Mouse (Mus musculus): ENCODE measurements around the gene Rpl39. TPM values are rescaled to one million over a fixed set of nuclear protein-coding genes. Genes with fewer than 3 reads are reported as not detected.

Rpl39 gene
- polyA plus RNA-seq (2012): 162 and 176 TPM in 2 replicates

DNA sequence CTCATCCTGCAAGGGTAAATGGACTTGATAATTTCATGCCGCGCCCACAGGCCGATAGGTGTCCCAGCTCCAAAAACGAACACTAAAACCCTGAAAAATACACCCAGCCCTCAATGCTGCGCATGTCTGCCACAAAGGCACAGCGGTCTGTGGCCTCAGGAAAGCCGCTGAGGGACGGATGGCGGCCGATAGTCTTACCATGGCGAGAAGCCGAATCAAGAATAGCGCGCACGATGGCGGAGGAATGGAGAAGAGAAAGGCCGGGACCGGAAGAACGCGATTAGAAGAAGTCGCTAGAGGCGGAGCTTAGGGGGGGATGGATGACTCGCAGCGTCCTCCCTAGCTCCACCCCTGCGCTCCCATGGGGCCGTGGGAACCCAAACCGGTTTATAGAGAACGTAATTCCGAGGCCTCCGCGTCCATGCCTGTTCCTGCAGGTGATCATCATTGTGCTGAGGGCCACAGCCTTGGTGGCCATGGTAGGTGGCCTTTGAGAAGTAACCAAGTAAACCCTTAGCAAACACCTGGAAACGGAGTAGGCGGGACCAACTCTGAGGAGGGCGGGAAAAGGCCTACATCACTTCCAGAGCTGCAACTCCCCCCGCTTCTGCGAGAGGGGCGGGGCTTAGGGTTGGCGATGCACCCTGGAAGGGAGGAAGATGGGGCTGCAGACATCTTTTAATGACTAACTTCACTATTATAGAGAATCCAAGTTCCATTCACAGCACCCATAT, at the start of gene Rpl39:
TSS of gene Rpl39 (minus strand) at position 476 of the 734 bp plus-strand sequence.
- no peak for TF ChIP-seq GATA1 (IDR thresholded peaks at IDR 0.05; ENCODE audit: low read length)

DNA sequence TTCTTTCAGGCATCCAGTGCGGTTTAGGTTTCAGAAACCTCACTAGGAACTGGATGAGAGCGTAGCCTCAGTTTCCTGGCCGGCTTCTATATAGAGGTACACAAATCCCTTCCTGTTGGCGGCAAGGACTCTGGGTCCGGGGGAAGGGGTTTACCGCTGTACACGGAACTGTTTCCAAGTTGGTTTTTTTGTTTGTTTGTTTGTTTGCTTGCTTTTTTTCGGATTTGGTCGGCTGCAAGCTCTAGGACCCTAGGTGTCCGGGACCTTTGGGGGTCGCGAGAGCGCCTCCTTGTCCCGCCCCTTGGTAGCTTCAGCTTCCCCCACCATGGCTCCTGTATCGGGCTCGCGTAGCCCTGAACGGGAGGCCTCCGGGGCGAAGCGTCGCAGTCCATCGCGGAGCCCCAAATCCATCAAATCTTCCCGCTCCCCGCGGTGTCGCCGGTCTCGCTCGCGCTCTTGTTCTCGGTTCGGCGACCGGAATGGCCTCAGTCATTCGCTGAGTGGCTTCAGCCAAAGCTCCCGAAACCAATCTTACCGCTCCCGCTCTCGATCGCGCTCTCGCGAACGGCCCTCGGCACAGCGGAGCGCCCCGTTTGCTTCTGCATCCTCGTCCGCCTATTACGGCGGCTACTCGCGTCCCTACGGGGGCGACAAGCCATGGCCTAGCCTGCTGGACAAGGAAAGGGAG, 41.6 kb upstream of the Rpl39 start, which contains the start of gene Nkap:
TSS of gene Nkap (plus strand) at position 125 of the 688 bp plus-strand sequence.
- no peak for TF ChIP-seq GATA1 (IDR thresholded peaks at IDR 0.05; ENCODE audit: low read length)

DNA sequence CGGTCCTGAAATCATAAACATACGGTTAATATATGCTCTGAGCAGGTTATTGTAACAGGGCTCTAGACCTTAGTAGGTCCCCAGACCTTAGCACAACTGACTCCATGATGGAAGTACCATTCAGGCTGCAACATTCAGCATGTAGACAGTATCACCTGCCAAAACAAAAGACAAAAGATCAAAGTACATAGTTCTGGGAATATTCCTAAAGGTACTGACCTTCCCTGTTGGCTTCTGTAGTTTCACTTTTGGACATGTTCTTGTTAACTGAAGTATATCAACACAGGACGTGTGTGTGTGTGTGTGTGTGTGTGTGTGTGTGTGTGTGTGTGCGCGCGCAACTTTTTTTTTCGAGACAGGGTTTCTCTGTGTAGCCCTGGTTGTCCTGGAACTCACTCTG, 40.3 kb upstream of the Rpl39 start:
- no peak for TF ChIP-seq GATA1 (IDR thresholded peaks at IDR 0.05; ENCODE audit: low read length)

DNA sequence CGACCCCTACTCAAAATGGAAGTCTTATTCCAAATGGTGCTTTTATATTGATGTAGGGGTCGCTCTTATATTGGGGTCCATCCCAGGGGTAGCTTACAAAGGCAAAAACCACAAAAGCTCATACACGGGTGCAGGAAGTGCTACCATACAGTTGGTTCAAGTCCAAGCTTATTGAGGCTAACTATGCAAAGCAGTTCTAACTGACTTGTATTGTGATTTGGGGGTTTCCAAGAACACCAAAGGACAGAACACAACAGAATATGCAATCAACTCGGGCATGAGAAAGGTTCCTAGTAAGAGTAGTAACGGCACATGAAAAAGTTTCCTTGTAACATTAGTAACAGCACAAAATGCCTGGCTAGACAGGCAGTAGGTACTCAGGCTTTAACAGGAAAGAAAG, 35.0 kb upstream of the Rpl39 start:
- TF ChIP-seq GATA1 (IDR thresholded peaks at IDR 0.05; ENCODE audit: low read length): no peak

DNA sequence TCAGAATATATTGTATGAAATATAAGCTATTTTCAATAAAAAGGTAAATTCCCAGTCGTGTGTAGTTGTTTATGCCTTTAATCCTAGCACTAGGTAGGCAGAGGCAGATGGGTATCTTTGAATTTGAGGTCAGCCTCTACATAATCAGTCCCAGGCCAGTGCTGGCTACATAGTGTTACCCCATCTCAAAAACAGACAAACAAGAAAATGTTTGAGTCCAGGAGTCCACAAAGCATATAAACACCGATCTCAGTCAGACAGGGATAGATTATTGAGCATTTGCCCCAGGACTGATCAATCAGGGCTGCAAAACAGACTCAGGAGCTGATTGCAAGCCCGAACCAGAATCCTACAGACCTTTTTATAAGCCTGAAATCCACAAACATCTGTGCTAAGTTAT, 34.4 kb upstream of the Rpl39 start:
- no peak for TF ChIP-seq GATA1 (IDR thresholded peaks at IDR 0.05; ENCODE audit: low read length)

DNA sequence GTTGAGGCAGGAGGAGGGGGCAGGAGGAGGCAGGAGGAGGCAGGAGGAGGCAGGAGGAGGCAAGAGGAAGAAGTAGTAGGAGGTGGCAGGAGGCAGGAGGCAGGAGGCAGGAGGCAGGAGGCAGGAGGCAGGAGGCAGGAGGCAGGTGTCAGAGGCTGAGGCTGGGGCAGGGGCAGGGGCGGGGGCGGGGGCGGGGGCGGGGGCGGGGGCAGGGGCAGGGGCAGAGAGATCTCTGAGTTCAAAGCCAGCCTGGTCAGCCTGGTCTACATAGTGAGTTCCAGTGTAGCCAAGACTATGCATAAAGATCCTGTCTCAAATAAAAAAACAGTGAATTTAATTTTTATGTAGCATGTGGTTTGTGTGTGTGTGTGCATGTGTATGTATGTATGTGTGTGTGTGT, 31.9 kb upstream of the Rpl39 start:
- no peak for TF ChIP-seq GATA1 (IDR thresholded peaks at IDR 0.05; ENCODE audit: low read length)

DNA sequence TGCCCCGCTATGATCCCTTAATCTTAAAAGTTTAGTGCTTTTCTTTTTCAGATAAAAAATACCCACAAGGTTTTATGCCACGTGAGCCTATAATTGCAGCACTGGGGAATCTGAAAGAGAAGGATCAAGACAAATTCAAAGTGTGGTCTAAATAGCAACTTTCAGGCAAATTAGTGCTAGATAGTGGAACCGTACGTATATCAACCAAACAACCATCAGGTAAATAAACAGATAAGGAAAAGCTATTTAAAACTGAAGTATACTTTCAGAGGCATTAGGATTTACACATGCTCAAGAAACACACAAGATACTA, 25.6 kb upstream of the Rpl39 start:
- TF ChIP-seq GATA1 (IDR thresholded peaks at IDR 0.05; ENCODE audit: low read length): no peak

DNA sequence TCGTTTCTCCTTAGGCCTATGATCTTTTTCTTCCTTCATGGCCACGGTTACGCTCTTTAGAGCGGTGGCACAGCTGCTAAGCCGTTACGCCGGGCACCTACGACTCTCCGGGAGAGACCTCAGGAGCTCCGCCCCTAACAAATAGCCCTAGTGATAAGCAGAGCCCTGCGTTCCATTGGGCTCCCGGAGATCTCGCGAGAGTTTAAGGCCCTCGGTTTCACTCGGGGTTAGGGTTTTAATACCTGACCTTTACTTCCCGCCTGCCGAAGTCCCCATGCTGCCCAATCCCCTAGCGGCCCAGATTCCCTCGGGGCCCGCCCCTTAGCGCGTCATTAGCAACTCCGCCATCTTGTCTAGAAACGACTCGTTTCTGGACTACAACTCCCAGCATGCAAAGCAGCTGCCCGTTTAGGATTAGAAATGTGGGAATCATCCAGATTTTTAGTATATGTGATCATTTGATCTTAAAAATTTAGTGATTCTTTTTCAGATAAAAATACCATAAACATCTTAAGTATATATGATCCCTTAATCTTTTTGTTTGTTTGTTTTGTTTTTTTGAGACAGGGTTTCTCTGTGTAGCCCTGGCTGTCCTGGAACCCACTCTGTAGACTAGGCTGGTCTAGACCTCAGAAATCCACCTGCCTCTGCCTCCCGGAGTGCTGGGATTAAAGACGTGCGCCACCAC, 25.1 kb upstream of the Rpl39 start, which contains the start of gene Upf3b:
TSS of gene Upf3b (minus strand) at position 130 of the 688 bp plus-strand sequence.
- TF ChIP-seq GATA1 (IDR thresholded peaks at IDR 0.05; ENCODE audit: low read length): no peak

DNA sequence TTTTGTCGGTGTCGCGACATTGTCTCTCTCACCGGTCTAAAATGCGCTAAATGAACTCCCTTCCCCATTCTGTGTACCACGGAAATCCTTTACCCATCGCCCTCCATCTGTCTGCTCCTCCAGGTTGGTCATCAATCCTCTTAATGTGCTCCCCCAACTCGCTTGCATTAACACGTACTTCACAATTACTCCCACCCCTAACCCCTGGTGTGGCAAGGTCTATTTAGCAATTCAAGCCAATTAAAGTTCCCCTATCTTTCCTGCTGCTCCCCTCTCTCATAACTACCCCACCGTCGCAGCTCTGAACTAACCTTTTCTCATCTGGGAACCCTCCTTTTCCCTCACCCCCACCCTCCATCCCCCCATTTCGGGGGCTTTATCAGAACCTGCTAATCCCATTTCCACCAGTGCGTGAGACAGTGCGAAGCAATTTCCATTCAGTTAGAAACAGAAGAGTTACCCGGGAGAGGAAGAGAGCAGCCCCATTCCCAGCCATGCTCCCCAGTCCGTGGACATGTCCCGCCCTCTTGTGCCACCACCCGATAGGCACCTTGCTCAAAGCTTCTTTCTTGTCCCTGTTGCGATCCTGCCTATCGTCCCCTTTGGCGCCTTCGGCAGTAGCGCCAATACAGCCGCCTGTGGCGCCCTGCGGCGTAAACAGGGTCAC, 24.5 kb upstream of the Rpl39 start:
- TF ChIP-seq GATA1 (IDR thresholded peaks at IDR 0.05; ENCODE audit: low read length): no peak

DNA sequence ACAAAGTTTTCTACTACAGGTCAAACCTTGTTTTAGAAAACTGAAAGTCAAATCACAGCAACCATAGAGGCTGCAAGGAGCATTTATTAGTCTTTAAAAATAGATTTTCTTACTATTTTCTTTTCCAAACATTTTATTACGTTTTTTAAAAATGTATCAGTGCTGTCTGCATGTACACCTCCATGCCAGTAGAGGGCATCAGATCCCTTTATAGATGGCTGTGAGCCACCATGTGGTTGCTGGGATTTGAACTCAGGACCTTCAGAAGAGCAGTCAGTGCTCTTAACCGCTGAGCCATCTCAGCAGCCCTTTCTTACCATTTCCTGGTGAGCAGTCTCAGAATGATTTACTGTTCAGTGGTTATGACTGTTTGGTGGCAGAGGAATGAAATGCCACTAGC, 18.6 kb upstream of the Rpl39 start:
- TF ChIP-seq GATA1 (IDR thresholded peaks at IDR 0.05; ENCODE audit: low read length): no peak

DNA sequence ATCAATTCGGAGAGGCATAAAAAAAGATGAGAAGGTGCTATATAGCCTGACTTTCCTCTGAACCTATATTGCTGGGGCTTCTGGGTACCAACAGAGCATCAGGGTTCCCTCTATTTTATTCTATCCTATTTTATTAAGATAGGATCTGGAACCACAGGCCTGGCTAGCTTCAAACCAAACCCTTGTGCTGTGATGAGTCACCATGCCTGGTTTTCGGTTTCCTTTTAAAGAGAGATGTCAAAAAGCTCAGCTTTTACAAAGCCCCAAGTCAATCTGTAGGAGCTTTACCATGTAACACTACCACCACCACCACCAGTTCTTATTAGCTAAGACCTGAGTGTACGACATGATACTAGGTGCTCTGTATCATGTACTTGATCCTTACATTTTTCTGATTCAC, 13.5 kb upstream of the Rpl39 start:
- TF ChIP-seq GATA1 (IDR thresholded peaks at IDR 0.05; ENCODE audit: low read length): no peak

DNA sequence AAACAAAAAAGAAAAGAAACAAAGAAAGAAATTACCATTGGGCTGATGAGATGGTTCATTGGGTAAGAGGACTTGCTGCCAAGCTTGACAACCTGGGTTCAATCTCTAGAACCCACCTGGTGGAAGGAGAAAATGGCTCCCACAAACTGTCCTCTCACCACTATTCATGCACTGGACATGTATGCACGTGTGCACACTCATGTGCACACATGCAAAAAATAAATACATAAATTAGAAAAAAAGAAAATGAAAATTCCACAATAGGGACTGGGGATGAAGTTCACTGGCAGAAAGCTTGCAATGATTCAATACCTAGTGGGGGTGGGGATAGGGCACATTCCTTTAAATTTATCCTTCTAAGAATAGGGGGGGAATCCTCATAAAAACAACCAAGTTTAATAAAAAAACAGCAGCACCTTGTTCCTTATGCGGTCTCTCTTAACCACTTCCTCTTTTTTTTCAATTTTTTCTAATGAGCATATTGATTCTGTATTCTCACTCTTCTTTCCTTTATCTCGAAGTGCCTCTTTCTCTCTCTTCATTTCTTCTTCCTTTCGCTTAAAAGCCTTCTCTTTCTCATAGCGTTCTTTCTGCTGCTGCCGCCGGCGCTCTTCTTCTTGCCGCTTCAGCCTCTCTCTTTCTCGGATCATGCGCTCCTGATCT, 10.0 kb upstream of the Rpl39 start:
- no peak for TF ChIP-seq GATA1 (IDR thresholded peaks at IDR 0.05; ENCODE audit: low read length)

DNA sequence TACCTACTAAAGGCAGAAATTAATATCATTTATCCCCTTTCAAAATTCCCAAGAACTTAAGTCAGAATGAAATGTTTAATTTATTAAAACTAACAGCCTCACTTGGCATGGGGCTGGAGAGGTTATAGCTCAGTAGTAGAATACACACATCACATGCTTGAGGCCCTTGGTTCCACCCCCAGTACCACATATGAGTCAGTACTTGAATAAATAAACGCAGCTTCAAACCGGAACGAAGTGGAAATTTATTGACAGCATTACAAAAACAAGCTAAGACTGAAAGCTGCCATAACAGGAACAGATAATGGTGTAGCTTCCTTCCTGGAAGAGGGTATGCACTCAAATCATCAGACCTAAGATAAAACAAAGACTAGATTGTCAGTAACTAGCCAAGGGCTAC, 6.3 kb upstream of the Rpl39 start:
- TF ChIP-seq GATA1 (IDR thresholded peaks at IDR 0.05; ENCODE audit: low read length): no peak

DNA sequence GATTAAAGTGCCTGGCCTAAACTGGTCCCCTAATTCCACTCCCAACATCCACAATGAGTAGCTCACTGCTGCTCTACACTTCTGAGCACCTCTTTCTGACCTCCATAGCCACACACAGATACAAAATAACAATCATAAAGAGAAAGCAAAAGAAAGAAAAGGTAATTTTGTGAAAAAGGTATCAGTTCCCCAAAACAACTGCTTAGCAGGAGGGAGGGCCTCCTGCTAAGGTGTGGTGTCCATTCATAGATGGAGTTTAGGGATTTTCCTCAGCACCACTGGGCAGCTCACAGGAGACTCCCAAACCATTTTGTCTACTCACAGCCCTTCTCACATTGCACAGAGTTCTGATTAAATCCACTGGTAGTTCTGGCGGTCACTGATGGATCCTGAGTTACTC, 3.6 kb upstream of the Rpl39 start:
- TF ChIP-seq GATA1 (IDR thresholded peaks at IDR 0.05; ENCODE audit: low read length): no peak

DNA sequence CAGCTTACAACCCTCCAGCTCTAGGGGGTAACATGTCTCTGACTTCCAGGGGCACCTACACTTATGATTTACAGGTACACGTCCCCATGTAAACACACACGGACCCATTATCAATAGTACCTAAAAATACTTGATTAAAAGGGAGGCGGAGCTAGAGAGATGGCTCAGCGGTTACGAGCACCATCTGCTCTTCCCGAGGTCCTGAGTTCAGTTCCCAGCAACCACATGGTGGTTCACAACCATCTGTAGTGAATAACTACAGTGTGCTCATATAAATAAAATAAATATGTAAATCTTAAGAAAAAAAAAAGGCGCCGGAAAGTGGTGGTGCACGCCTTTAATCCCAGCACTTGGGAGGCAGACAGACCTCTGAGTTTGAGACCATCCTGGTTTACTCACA, 463 bp upstream of the Rpl39 start:
- TF ChIP-seq GATA1 (IDR thresholded peaks at IDR 0.05; ENCODE audit: low read length): no peak
